Mouse (Mus musculus) E14TG2a.4 (cell line): ENCODE results near the gene Hist1h4d.
A peak's percentile ranks its signal among the peaks of the same experiment; 100 is the strongest.
"Not testable (repeated sequence)": the region's sequence is repeated elsewhere in the genome, so short reads cannot be mapped to it uniquely, and the experiment has no call there.

ENCODE experiments used
- H3K27me3 ChIP-seq: 2 replicates; pipeline ENCODE4 v1.6.1; 2014; ENCODE audit warnings: low read length, control low read depth; ENCODE audit not compliant: insufficient read depth
- H3K36me3 ChIP-seq: 2 replicates; pipeline ENCODE4 v1.6.1; 2014; ENCODE audit warnings: low read length, control low read depth; ENCODE audit not compliant: insufficient read depth
- H3K4me1 ChIP-seq: replicated peaks from 2 replicates; pipeline ENCODE4 v1.6.1; 2014; ENCODE audit warnings: low read depth, low read length, control low read depth
- H3K4me3 ChIP-seq: replicated peaks from 2 replicates; pipeline ENCODE4 v1.5.1; 2014; ENCODE audit warnings: mild to moderate bottlenecking, low read length
- H3K9me3 ChIP-seq: 2 replicates; pipeline ENCODE4 v1.6.1; 2014; ENCODE audit warnings: low read length, control low read depth
- CTCF ChIP-seq: conservative IDR thresholded peaks from 2 replicates; pipeline ENCODE4 v1.5.1; 2014; ENCODE audit warnings: low read length
- NANOG ChIP-seq: IDR thresholded peaks from 2 replicates; pipeline ENCODE4 v1.6.1; 2014; ENCODE audit warnings: borderline replicate concordance, low read length, mixed read lengths
- POU5F1 ChIP-seq: IDR thresholded peaks from 2 replicates; pipeline ENCODE4 v1.6.1; 2014; ENCODE audit warnings: low read length, borderline replicate concordance

Hist1h4d gene

GRCm38 (mm10) chr13:23577835-23578234 lies 3.6 kb upstream of the Hist1h4d start:
- H3K4me1 ChIP-seq = peaks cover 33% of the 10 kb centered on the region
- H3K4me3 ChIP-seq = no peak overlapping the region
- H3K36me3 ChIP-seq = no peaks in the 10 kb centered on the region
- H3K9me3 ChIP-seq = no peaks in the 10 kb centered on the region
- TF ChIP-seq POU5F1 (no peak), NANOG (no peak), CTCF (no peak)
- no peaks in the 10 kb centered on the region for H3K27me3 ChIP-seq

GRCm38 (mm10) chr13:23582219-23583056 lies 1.0 kb downstream of the Hist1h4d start:
- H3K4me1 ChIP-seq = peaks cover 45% of the 10 kb centered on the region
- no peaks in the 10 kb centered on the region for H3K36me3 ChIP-seq
- H3K9me3 ChIP-seq = no peaks in the 10 kb centered on the region
- no peaks in the 10 kb centered on the region for H3K27me3 ChIP-seq
- no peak for TF ChIP-seq POU5F1
- no peak for TF ChIP-seq CTCF
- peak overlapping the region; percentile 80 for H3K4me3 ChIP-seq

GRCm38 (mm10) chr13:23583387-23584068 lies 2.1 kb downstream of the Hist1h4d start:
- Histone ChIP-seq H3K36me3 (no peaks in the 10 kb centered on the region), H3K27me3 (no peaks in the 10 kb centered on the region), H3K9me3 (no peaks in the 10 kb centered on the region), H3K4me3 (peak overlapping the region; percentile 80; the same call in 1 of the 2 replicates), H3K4me1 (peaks cover 53% of the 10 kb centered on the region)
- TF ChIP-seq NANOG (no peak), POU5F1 (no peak), CTCF (no peak)

- Histone ChIP-seq H3K9me3 (no peaks in the 10 kb centered on the region), H3K4me1 (peaks cover 61% of the 10 kb centered on the region), H3K4me3 (peak overlapping the region; percentile 70), H3K36me3 (no peaks in the 10 kb centered on the region), H3K27me3 (no peaks in the 10 kb centered on the region)
- no peak for TF ChIP-seq POU5F1
- TF ChIP-seq CTCF = no peak
- no peak for TF ChIP-seq NANOG
These were observed 2.9 kb downstream of the Hist1h4d start for GRCm38 (mm10) chr13:23584331-23584730.

- Histone ChIP-seq H3K27me3 (no peaks in the 10 kb centered on the region), H3K4me1 (peaks cover 61% of the 10 kb centered on the region), H3K9me3 (no peaks in the 10 kb centered on the region), H3K4me3 (peak overlapping the region; percentile 70), H3K36me3 (no peaks in the 10 kb centered on the region)
- TF ChIP-seq CTCF = no peak
- no peak for TF ChIP-seq POU5F1
- no peak for TF ChIP-seq NANOG
These were observed 3.6 kb downstream of the Hist1h4d start for GRCm38 (mm10) chr13:23585029-23585441.

- Histone ChIP-seq H3K4me3 (peak overlapping the region; percentile 70), H3K4me1 (peaks cover 57% of the 10 kb centered on the region)
- not testable (repeated sequence) for H3K27me3 ChIP-seq, H3K9me3 ChIP-seq, H3K36me3 ChIP-seq
These were observed 4.2 kb downstream of the Hist1h4d start for GRCm38 (mm10) chr13:23585442-23586098.

GRCm38 (mm10) chr13:23586099-23586939 lies 4.9 kb downstream of the Hist1h4d start:
- Histone ChIP-seq H3K9me3 (peaks cover 8% of the 10 kb centered on the region), H3K4me3 (peak overlapping the region; percentile 63), H3K27me3 (no peaks in the 10 kb centered on the region), H3K4me1 (peaks cover 56% of the 10 kb centered on the region), H3K36me3 (no peaks in the 10 kb centered on the region)
- TF ChIP-seq NANOG = peak; percentile 71
- peak; percentile 42 for TF ChIP-seq POU5F1
- no peak for TF ChIP-seq CTCF

GRCm38 (mm10) chr13:23586940-23587225 lies 5.5 kb downstream of the Hist1h4d start:
- H3K27me3 ChIP-seq = no peaks in the 10 kb centered on the region
- H3K4me3 ChIP-seq = peak overlapping the region; percentile 63
- peaks cover 14% of the 10 kb centered on the region for H3K9me3 ChIP-seq
- H3K36me3 ChIP-seq = no peaks in the 10 kb centered on the region
- peaks cover 56% of the 10 kb centered on the region for H3K4me1 ChIP-seq
- no peak for TF ChIP-seq CTCF
- no peak for TF ChIP-seq POU5F1
- no peak for TF ChIP-seq NANOG
